7 mouse cellular contexts compared by ENCODE assay signal in the genomic region with DNA sequence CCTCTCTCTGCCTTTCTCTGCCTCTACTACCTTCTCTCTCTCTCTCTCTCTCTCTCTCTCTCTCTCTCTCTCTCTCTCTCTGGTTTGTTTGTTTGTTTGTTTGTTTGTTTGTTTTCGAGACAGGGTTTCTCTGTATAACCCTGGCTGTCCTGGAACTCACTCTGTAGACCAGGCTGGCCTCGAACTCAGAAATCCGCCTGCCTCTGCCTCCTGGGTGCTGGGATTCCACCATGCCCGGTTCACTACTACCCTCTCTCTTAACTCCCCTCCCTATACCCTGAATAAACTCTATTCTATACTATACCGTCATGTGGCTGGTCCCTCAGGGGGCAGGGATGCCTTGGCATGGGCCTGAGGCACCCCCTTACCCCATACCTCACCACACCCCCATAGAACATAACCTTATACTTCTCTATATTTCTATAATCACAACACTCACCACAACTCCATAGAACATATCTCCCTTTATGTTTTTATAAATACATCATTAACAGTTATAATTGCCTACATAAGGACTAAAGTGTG. TPM values are rescaled to one million over a fixed set of nuclear protein-coding genes. Genes with fewer than 3 reads are reported as not detected.
DNase-seq lines count a peak whose midpoint lies in the region; ATAC-seq and TF ChIP-seq lines count a peak whose summit lies in the region.
"Not testable (repeated sequence)": the region's sequence is repeated elsewhere in the genome, so short reads cannot be mapped to it uniquely, and the experiment has no call there.

No protein-coding gene starts in this region.

- H3ac ChIP-seq in myocyte (ENCODE audit: control insufficient read depth, insufficient read length): not testable (repeated sequence)

- not testable (repeated sequence) for H3K27me3 ChIP-seq in forebrain, embryonic 10.5 days (ENCODE audit: poor library complexity, severe bottlenecking); heart, embryonic 12.5 days (replicated peaks); hindbrain, postnatal 0 days (ENCODE audit: insufficient read depth, low read length); limb, embryonic 12.5 days; lung, embryonic 15.5 days; myocyte (ENCODE audit: control insufficient read depth, insufficient read depth, insufficient read length)

- peak overlapping the region; percentile 94 for H3K27ac ChIP-seq in forebrain, embryonic 10.5 days
- peak overlapping the region; percentile 72 for H3K27ac ChIP-seq in heart, embryonic 12.5 days (ENCODE audit: poor library complexity, severe bottlenecking)
- H3K27ac ChIP-seq in hindbrain, postnatal 0 days: peak overlapping the region; percentile 94
- H3K27ac ChIP-seq in limb, embryonic 12.5 days: peak overlapping the region; percentile 92
- H3K27ac ChIP-seq in lung, embryonic 15.5 days: peak overlapping the region; percentile 93

- H3K4me3 ChIP-seq in forebrain, embryonic 10.5 days: peak overlapping the region; percentile 73
- H3K4me3 ChIP-seq in heart, embryonic 12.5 days: peak overlapping the region; percentile 70; the same call in 1 of the 2 replicates
- H3K4me3 ChIP-seq in hindbrain, postnatal 0 days (ENCODE audit: low read length): peak overlapping the region; percentile 66
- peak overlapping the region; percentile 62 for H3K4me3 ChIP-seq in limb, embryonic 12.5 days (replicated peaks)
- peak overlapping the region; percentile 62 for H3K4me3 ChIP-seq in lung, embryonic 15.5 days
- H3K4me3 ChIP-seq in myocyte: peak overlapping the region; percentile 62

- not testable (repeated sequence) for H3K9ac ChIP-seq in heart, embryonic 12.5 days; limb, embryonic 12.5 days (replicated peaks)
- peak overlapping the region; percentile 64; the same call in 1 of the 2 replicates for H3K9ac ChIP-seq in hindbrain, postnatal 0 days (replicated peaks; ENCODE audit: low read length)
- H3K9ac ChIP-seq in lung, embryonic 15.5 days: peak overlapping the region; percentile 51

- peaks cover 41% of the 10 kb centered on the region for H3K36me3 ChIP-seq in forebrain, embryonic 10.5 days (replicated peaks)
- peaks cover 31% of the 10 kb centered on the region for H3K36me3 ChIP-seq in heart, embryonic 12.5 days
- peaks cover 27% of the 10 kb centered on the region for H3K36me3 ChIP-seq in hindbrain, postnatal 0 days (ENCODE audit: insufficient read depth, low read length)
- peaks cover 42% of the 10 kb centered on the region for H3K36me3 ChIP-seq in limb, embryonic 12.5 days
- peaks cover 39% of the 10 kb centered on the region for H3K36me3 ChIP-seq in lung, embryonic 15.5 days
- peaks cover 38% of the 10 kb centered on the region for H3K36me3 ChIP-seq in myocyte (ENCODE audit: control insufficient read depth, insufficient read depth)

- ATAC-seq in heart, embryonic 12.5 days (ENCODE audit: insufficient number of reproducible peaks, low FRiP score); hindbrain, postnatal 0 days; limb, embryonic 12.5 days (ENCODE audit: insufficient number of reproducible peaks, insufficient read depth, low FRiP score, low TSS enrichment, low read depth); lung, embryonic 15.5 days (ENCODE audit: borderline replicate concordance, extremely low read depth, low FRiP score, low TSS enrichment): not testable (repeated sequence)

- peak; percentile 61 for DNase-seq in cerebellum, adult 9-10 months
- not testable (repeated sequence) for DNase-seq in forebrain, embryonic 10.5 days (ENCODE audit: extremely low spot score, low spot score); hindbrain, postnatal 0 days (ENCODE audit: low spot score)

- not testable (repeated sequence) for TF ChIP-seq CTCF in hindbrain, postnatal 0 days (IDR thresholded peaks at IDR 0.05; ENCODE audit: low read depth)

- 69% methylated on average over 5 of the region's 5 CpGs for WGBS in forebrain, embryonic 10.5 days
- WGBS in heart, embryonic 12.5 days: 69% methylated on average over 5 of the region's 5 CpGs
- WGBS in hindbrain, postnatal 0 days: 67% methylated on average over 5 of the region's 5 CpGs
- WGBS in limb, embryonic 12.5 days: 63% methylated on average over 5 of the region's 5 CpGs
- WGBS in lung, embryonic 15.5 days: 65% methylated on average over 5 of the region's 5 CpGs

- peak overlapping the region; percentile 65 for H3K4me2 ChIP-seq in heart, embryonic 12.5 days
- peak overlapping the region; percentile 55 for H3K4me2 ChIP-seq in hindbrain, postnatal 0 days (ENCODE audit: low read depth, low read length)
- H3K4me2 ChIP-seq in limb, embryonic 12.5 days: peak overlapping the region; percentile 53
- H3K4me2 ChIP-seq in lung, embryonic 15.5 days: peak overlapping the region; percentile 61
- peak overlapping the region; percentile 89 for H3K4me2 ChIP-seq in myocyte (ENCODE audit: low read depth)

- H3K9me3 ChIP-seq in forebrain, embryonic 10.5 days; heart, embryonic 12.5 days (replicated peaks); hindbrain, postnatal 0 days (ENCODE audit: low read length); limb, embryonic 12.5 days; lung, embryonic 15.5 days: not testable (repeated sequence)

- peaks cover 37% of the 10 kb centered on the region for H3K79me2 ChIP-seq in myocyte (ENCODE audit: control insufficient read depth, insufficient read depth)

- TF ChIP-seq POLR2A in myocyte (IDR thresholded peaks at IDR 0.05; ENCODE audit: insufficient read length, low read depth): not testable (repeated sequence)

- peaks cover 27% of the 10 kb centered on the region for H3K4me1 ChIP-seq in forebrain, embryonic 10.5 days
- not testable (repeated sequence) for H3K4me1 ChIP-seq in heart, embryonic 12.5 days (replicated peaks); hindbrain, postnatal 0 days (ENCODE audit: insufficient read depth, low read length); lung, embryonic 15.5 days
- peaks cover 22% of the 10 kb centered on the region for H3K4me1 ChIP-seq in limb, embryonic 12.5 days (replicated peaks)

RNA-seq across cellular contexts. Expression of a gene that starts 0.7 kb away (rescaled TPM):
- 85.8 and 86.5 TPM in 2 replicates for polyA plus RNA-seq in forebrain, embryonic 10.5 days (2016; fragmentation: Nextera tagmentation; extraction: Ambion mirVana)
- 50.8 and 51.4 TPM in 2 replicates for polyA plus RNA-seq in heart, embryonic 12.5 days (2016; fragmentation: Nextera tagmentation; extraction: Ambion mirVana)
- total RNA-seq in hindbrain, postnatal 0 days (2014; rRNA removed): 84.3 and 93.8 TPM in 2 replicates
- 136 and 139 TPM in 2 replicates for polyA plus RNA-seq in hindbrain, postnatal 0 days (2015; fragmentation: Nextera tagmentation; extraction: Ambion mirVana)
- 82.6 and 90.0 TPM in 2 replicates for polyA plus RNA-seq in limb, embryonic 12.5 days (2016; fragmentation: Nextera tagmentation; extraction: Ambion mirVana)
- 65.3 and 69.2 TPM in 2 replicates for polyA plus RNA-seq in lung, embryonic 15.5 days (2015; fragmentation: Nextera tagmentation; extraction: Ambion mirVana)
- 65.3 TPM for polyA plus RNA-seq in myocyte (2012; fragmentation: generic; extraction: Trizol)

RNA-seq across cellular contexts. Expression of a gene that starts 34.5 kb away (rescaled TPM):
- polyA plus RNA-seq in forebrain, embryonic 10.5 days (2016; fragmentation: Nextera tagmentation; extraction: Ambion mirVana): 42.1 and 42.9 TPM in 2 replicates
- 65.2 and 66.9 TPM in 2 replicates for polyA plus RNA-seq in heart, embryonic 12.5 days (2016; fragmentation: Nextera tagmentation; extraction: Ambion mirVana)
- 110 and 126 TPM in 2 replicates for total RNA-seq in hindbrain, postnatal 0 days (2014; rRNA removed)
- polyA plus RNA-seq in hindbrain, postnatal 0 days (2015; fragmentation: Nextera tagmentation; extraction: Ambion mirVana): 38.8 and 41.5 TPM in 2 replicates
- 69.9 and 75.7 TPM in 2 replicates for polyA plus RNA-seq in limb, embryonic 12.5 days (2016; fragmentation: Nextera tagmentation; extraction: Ambion mirVana)
- 64.5 and 65.2 TPM in 2 replicates for polyA plus RNA-seq in lung, embryonic 15.5 days (2015; fragmentation: Nextera tagmentation; extraction: Ambion mirVana)
- polyA plus RNA-seq in myocyte (2012; fragmentation: generic; extraction: Trizol): 51.6 TPM

RNA-seq across cellular contexts. Expression of a gene that starts 35.3 kb away (rescaled TPM):
- 29.6 and 30.7 TPM in 2 replicates for polyA plus RNA-seq in forebrain, embryonic 10.5 days (2016; fragmentation: Nextera tagmentation; extraction: Ambion mirVana)
- polyA plus RNA-seq in heart, embryonic 12.5 days (2016; fragmentation: Nextera tagmentation; extraction: Ambion mirVana): 24.1 and 25.1 TPM in 2 replicates
- total RNA-seq in hindbrain, postnatal 0 days (2014; rRNA removed): 17.3 and 18.4 TPM in 2 replicates
- 19.3 and 20.1 TPM in 2 replicates for polyA plus RNA-seq in hindbrain, postnatal 0 days (2015; fragmentation: Nextera tagmentation; extraction: Ambion mirVana)
- polyA plus RNA-seq in limb, embryonic 12.5 days (2016; fragmentation: Nextera tagmentation; extraction: Ambion mirVana): 31.1 and 31.5 TPM in 2 replicates
- polyA plus RNA-seq in lung, embryonic 15.5 days (2015; fragmentation: Nextera tagmentation; extraction: Ambion mirVana): 32.3 and 33.6 TPM in 2 replicates
- 4.4 TPM for polyA plus RNA-seq in myocyte (2012; fragmentation: generic; extraction: Trizol)
